Mouse (Mus musculus) monocyte, adult 5-6 weeks (primary cell): Measurements from ENCODE around the gene Gm6993. TPM values are rescaled to one million over a fixed set of nuclear protein-coding genes. Genes with fewer than 3 reads are reported as not detected.

Source experiments
- ATAC-seq: fragments of 153-309, 156-312 bp; replicated peaks from 2 replicates; pipeline ENCODE4 v1.8.0; 2017; ENCODE audit warnings: mild to moderate bottlenecking; ENCODE audit not compliant: low TSS enrichment, insufficient number of reproducible peaks, severe bottlenecking, poor library complexity, low FRiP score
- total RNA-seq: library from RNA; stranded (forward); fragments of 200-1000, 200-491, 200-594 nt; gene quantifications from 3 replicates; pipeline ENCODE4 v1.2.3, GENCODE M21; 2017

Gm6993 gene
- total RNA-seq, 1 experiment from 2014 or later: not detected

DNA sequence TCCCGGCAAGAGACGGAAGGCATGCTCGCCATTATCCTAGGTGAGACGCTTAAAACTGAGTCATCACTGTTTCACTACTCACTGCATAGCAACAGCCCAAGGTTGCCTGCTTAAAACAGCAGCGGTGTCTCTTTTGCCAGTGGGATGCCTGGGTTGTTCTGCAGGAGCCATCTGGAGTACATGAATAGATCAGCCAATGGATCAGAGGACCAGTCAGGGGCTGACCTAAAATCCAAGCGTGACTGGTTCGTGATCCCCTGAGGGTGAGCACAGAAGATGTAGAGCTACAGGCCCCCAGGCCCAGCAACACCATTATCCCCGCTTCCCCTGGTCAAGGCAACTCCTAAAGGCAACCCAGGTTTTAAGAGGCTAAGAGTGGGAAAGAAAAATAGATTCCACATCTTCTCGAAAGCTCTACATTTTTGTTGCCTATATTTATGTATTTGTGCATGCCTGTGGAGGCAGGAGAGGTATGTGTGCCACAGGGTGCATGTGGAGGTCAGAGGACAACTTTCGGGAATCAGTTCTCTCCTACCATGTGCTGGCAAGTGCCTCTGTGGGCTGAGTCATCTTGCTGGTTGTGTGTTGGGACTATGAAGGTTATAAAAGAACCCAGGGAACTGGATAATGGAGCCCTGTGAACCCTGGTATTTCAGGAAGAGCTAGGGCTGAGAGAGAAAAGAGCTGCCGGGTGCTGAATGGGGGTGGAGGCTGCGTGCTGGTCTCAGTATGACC, 3.5 kb upstream of the Gm6993 start:
- no peak for ATAC-seq

DNA sequence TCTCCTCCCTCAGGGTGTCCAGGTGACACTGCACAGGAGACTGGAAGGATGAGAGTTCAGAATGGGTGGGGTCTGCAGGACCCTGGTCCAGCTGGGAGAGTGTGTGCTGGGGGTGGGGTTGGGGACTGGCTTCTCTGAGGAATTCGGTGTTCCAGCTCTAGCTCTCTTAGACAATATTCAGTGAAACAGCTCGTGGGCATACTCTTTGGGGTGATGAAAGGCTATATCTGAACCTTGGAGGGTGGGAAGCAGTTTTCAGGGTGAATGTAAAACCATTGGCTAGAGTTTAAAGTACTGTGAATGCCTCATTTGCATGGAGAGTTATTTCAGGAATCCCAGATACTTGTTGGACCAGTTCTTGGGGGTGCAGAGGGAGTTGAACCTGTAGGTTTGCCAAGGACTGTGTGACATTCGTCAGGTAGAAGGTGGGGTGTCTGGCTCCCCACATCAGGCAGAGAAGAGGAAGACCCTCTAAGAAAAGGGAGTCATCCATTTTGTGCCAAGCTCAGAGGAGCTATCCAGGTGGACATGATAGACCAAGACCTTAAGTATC, 1.5 kb upstream of the Gm6993 start:
- ATAC-seq: no peak

DNA sequence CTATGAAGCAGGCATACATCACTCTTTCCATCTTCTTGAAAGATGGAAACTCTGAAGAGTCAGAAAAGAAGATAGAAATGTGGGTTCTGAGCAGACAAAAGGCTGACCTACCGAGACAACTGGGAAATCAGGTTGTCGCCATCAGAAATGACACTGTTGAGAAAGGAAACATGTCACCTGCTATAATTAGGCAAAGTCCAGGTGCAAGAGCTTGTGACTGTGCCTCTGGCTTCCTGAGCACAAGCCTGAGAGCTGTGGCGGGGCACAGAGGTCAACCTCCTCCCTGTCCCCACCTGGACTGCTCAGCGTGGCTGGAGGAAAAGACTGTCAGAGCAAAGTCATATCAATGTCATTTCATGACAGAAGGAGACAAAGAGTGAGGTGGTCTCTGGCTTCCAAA, 772 bp upstream of the Gm6993 start:
- ATAC-seq: no peak

DNA sequence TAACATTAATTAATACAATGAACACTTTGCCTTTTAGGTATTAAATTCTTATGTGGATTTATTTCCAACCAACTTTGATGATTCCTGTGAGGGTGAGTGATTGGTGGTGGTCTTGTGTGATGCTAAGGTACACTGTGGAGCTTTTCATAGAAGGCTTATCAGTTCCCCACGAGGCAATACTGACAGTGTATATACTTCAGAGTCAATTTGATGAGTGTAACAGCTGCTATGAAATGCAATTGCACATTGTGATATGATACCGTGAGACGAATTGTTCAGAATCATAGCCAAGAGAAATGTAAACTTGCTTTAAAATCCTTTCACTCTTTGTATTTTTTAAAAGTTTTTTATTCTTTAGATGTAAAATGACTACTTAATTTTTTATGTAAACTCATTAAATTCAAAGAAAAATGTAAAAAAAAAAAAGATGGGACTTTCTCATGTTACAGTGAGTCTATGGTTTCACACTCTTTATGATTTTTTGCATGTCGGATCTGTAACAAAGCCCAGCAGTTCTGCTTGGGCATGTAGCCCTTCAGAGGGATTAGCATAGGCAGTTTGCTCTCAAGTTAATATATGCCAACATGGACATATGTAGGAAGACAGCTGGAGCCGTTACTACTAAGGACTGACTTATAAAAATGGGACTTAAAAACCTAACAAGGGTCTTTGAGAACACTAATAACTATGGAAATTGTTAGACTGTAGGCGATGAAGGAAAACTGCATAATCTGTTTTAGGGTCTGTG, 1.2 kb downstream of the Gm6993 start:
- no peak for ATAC-seq

DNA sequence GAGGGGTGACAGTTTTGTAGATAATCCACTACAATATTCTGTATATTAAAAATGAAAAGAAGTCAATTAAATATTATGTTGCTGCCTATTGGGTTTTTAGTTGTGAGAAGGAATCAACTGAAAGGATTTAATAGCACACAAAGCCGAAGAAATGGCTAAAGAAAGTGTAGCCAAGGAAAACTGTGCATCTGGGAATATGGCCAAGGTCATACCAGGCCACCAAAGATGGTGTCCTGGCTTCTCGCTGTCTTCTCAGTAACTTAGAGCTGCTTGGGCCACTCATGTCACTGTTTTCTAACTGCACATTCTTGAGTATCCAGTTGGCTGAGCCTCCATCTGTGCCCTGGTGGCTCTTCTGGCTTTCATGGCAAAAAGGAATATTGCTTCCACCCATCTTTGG, 3.4 kb downstream of the Gm6993 start:
- no peak for ATAC-seq

DNA sequence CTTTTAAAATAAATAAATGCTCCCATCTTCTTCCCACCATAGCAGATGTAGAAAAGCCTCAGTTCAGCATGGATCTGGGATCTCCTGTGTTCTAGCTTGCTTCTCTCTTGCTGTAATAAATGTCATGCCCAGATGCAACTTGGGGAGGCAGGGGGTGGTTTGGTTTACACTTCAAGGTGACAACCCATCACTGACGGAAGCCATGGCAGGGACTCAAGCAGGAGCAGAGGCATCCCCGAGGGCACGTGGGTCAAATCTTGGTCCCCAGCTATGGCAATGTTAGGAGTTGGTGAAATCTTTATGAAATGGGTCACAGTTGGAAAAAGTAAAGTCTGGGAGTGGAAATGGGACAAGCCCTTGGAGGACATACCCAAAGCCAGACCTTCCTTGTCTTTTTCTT, 4.1 kb downstream of the Gm6993 start:
- ATAC-seq: no peak

DNA sequence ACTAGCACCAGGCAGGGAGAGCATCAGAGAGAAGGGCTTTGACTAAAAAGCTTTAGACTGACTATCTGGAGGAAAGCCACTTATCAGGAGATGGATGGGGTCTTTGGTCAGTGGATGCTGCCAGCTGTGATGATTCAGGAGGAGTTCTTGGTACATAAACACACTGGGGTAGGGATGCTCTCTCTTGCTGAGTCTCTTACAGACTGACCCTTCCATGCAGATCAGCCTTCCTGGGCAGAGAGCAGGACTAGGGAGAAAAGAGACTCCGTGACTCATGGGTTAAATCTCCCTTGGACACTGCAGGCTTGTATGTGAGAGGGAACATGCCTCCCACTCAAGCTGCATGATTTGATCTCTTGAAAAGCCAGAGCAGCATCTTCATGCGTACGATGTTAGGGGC, 5.6 kb downstream of the Gm6993 start:
- ATAC-seq: no peak

DNA sequence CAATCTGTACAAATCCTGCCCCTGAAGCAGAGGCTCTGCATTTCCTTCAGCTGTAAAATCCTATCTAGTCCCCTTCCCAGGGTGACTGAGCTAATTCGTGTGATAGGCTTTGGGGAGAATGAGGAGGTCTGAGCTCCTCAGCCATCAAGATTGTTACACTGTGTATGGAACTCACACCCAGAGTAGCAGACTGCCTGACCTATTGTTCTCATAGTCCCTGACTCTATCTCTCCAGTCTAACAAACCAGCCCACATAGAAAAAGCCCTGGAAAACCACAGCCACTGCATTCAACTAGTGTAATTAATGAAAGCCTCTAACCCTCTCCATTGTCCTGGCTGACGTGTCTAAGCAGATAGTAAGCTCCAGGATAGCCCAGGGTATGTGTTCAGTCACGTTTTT, 6.0 kb downstream of the Gm6993 start:
- ATAC-seq: no peak

DNA sequence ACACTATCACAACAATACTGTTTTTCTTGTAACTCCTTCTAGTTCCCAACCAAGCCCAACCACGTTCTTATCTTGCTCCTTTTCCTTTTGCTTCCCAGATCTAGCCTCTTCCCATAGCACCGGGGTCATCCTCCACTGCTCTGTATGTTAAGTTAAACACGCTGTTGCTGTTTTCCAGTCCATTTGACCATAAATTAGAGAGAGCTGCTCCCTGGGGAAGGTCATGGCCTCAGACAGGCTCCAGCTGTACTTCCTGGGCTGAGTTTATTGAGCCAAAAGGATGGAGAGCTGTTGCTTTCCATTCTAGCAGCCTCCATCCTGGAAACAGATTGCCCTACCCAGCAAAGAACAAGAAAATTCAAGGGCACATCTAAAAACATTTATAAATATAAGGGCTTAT, 7.6 kb downstream of the Gm6993 start:
- no peak for ATAC-seq

DNA sequence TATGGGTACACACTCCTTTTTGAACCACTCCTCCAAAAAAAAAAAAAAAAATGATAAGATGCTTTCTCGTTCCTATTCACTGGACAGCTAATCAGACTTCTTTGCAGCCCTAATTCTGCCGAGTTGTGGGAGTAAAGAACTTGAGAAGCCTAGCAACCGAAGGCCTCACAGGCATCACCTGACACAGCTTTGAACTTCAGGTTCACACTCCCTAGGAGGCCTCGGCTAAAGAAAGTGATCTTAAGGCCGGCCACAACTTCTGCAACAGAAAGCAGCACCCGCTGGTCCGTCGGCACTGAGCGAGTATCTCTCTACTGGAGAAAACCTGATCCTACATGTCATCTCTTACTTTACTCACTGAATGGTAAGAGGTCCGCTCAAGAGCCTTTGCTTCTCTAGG, 8.1 kb downstream of the Gm6993 start:
- ATAC-seq: no peak

DNA sequence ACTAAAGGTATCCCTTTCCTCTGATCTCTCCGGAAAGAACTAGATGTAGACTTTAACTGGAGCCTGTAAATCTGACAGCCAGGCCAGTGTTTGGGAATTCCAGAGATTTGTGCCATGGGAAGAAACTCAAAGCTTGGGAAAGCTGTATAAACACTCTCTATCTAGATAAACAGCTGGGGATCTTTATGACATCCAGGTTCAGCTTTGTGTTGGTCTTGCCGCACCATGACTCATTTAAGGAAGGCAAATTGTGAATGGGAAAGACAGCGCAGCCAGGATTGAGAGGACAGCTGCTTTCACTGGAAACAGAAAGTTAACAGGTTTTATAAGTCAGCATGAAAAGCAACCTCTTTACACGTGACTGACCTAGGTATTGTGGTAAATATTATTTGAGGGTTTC, 11.7 kb downstream of the Gm6993 start:
- no peak for ATAC-seq

DNA sequence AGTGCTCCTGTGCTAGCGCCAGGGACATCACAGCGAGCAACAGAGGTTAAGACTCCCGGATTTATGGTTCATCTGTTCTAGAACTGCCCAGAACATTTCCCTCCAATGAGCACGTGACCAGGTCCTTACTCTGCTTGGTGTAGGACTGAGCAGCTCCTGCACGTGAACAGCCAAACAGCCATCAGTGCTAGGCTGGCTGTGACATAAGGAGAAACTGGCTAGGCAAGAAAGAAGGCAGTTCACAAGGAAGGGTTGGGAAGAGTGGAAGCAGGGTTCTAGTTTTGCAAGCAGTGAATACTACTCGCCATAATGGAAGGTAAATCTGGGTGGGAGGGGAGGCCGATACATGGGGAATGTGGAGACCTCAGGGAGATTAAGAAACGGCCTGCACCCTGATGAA, 14.4 kb downstream of the Gm6993 start:
- ATAC-seq: no peak

DNA sequence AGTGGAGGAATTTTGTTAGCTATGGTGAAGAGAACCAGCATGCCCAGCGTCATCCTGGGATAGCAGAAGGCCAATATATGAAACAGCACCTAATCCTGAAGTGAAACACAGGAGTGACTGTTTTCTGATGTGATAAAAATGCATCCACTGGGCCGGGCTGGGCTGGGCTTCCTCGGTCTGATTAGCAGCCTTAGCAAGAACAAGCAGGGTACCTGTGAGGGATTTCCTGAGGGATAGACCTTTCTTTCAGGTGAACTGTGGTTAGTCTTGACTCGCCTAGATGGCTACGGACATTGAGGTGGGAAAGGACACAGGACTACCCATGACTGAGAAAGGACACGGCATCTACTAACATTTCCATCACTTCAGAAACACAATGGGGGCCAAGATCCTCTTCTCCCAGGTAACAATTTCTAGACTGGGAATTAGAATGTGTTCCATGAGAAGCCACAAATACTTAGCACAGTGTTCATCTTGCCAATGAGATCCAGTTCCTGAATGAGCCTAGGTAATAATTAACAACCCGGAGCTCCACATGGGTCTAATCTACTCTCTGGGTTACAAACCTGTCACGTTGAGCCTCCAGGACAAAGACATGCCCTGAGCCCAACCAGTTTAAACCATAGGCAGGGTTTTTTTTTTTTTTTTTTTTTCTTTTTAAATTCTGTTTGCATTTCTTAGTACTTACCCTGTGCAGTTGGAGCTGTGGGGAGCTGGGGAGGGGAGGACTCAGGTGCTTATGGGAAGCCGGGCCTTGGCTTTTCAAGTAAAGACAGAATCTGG, 15.7 kb downstream of the Gm6993 start:
- ATAC-seq: no peak

DNA sequence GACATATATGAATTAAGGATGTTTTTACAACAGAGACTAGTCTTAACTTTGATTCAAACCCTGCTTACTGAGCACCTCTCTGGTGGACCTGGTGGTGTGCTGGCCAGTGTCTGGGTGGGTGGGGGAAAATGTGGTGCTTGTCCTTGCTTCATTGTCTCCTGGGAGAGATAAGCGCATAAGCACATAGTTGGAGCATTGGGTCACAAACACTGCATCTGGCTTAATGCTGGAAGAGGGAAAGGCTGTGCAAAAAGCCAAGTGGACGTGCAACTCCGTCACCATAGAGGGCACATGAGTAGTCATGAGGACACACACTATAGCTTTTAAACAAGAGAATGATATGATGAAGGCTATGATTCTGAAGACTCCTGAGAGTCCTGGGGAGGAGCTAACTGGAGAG, 21.3 kb downstream of the Gm6993 start:
- no peak for ATAC-seq

DNA sequence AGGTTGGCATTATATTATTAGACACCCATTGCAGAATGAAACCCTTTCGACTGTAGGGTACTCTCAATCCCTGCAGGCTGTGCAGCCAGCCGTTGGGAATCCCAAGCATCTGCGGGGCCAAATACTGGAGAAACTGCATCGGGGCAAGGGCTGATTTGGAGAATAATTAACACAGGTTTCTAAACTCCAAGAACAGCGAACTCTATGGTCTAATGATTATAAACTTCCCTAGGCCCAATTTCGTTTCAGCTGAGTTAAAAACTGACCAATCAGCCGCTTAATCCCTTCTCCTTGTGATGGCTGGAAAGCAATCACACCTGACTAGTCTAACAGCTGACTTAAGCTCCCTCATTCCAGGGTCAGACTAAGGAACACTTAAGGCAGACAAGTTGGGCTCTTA, 23.4 kb downstream of the Gm6993 start:
- ATAC-seq: no peak

DNA sequence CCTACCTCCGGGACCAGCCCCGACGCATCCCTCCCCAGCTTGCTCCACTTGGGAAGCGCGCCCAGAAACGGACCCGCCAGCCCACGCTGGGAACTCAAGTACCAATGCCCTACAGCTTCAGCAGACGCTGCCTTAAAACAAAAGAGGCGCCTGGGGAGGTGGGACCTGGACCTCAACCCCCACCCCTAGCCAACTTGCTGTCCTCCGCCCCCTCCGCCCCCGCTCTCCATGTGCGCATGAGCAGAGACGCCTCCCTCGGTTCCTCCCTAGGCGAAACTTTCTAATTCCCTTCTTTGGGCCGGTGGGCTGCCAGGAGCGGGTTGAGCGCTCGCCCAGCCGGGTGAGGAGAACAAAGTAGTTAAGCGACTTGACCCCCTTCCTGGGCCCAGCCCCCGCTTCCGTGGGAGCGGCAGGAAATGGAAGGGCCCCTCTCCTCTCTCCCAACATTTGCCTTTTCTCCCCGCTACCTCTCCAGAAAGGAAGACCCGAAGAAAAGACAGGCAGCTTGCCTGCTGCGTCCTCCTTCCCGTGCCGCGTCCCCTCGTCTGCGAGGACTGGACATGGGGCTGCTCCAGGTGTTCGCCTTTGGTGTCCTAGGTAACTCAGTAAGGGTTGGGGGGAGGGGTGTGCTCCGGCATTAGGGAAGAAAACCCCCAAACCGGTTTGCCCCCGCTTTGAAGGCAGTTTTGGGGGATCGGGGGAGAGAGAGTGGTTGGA, 24.6 kb downstream of the Gm6993 start, which contains the start of gene Lamb1:
TSS of gene Lamb1 (plus strand) at position 230 of the 717 bp plus-strand sequence.
- ATAC-seq: no peak

DNA sequence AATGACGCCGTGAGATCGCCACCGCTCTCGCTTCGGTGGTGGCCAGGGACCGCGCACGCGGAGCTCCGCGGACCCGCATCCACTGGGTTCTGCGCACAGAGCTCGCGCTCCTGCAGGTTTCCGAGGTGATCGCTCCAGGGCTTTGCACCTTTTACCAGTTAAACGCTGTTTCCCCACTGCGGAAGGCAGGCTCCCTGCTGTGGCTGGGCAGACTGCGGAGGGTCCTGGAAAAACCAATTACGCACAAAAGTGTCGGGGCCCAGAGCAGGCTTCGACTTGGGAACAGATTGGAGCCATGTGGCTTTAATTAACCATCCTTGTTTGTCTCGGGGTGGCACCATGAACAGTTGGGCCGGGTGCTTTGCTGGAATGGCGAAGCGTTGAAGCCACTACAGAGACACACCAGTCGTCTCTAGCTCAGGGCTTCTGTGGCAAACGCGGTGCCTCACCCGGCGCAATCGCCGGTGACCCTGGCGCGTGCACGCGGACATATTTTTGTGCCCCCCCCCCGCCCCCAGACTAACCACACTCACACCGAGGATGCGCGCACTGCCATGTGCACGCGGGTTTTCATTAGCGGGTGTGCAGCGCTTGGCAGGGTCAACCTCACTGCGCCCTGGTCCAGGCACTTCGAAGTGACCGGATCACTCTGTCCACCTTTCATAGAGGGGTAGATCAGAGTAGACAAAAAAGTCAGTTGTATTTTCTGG, 25.3 kb downstream of the Gm6993 start:
- no peak for ATAC-seq

DNA sequence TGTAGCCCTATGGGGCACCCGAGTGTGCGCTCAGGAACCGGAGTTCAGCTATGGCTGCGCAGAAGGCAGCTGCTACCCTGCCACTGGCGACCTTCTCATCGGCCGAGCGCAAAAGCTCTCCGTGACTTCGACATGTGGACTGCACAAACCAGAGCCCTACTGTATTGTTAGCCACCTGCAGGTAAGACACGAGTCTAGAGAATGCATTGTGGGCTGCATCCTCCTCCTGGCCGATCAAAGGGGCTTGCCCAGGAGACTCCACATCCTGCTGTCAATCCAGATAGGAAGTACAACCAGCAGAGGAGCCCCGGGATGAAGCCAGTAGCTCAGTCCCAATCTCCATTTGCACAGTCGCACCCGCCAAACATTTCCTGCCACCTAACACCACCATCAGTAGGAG, 26.1 kb downstream of the Gm6993 start:
- ATAC-seq: no peak
